Comparison of ENCODE assay signal across 8 mouse cellular contexts in the genomic region with DNA sequence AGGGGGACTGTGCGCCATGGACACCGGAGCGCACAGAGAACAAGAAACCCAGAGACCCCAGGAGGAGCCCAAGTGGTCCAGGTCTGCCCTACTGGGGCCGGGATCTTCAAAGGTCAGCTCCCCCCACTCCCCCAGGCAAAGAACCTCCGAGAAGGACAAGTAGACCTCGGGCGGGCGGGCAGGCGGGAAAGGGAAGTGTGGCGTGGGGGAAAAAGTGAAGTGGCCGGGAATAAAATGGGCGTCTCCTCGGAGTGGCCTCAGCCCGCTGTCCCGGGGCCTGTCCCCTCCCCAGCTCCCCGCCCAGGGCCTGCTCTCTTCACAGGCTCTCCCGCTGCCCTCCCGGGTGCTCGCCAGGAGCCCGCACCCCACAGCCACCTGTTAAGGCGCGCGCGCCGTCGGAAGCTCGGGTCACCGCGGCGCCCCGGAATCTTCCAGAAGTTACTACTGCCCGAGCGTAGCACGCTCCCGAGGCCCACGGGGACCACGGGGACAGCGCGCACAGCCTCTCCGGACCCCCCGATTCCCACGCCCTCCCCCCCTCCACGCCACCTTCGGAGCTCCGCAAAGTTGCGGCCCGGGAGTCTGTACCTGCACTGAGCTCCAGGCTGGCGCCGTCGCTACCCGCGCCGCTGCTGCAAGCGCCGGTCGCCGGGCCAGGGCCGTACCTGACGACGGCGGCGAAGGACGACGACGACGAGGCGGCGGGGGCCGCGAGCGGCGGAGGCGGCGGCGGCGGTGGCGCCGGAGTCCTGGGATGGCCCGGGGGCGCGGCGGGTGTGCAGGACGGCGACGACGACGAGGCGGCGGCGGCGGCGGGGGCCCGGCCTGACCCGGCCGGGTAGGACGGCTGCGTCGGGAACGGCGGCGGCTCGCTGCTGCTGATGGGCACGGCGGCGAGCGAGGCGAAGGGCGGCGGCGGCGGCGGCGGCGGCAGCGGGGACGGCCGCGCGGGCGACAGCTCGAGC. TPM values are rescaled to one million over a fixed set of nuclear protein-coding genes. Genes with fewer than 3 reads are reported as not detected.
DNase-seq lines count a peak whose midpoint lies in the region; ATAC-seq and TF ChIP-seq lines count a peak whose summit lies in the region.

No protein-coding gene starts in this region.

- H3K4me3 ChIP-seq in left cerebral cortex, adult 2 months: peak overlapping the region; percentile 61
- H3K4me3 ChIP-seq in intestine, postnatal 0 days (ENCODE audit: low read depth, low read length): peak overlapping the region; percentile 74
- peak overlapping the region; percentile 74 for H3K4me3 ChIP-seq in midbrain, embryonic 10.5 days

- H3K27me3 ChIP-seq in intestine, postnatal 0 days (replicated peaks; ENCODE audit: control insufficient read depth, insufficient read depth, low read length): peaks cover 14% of the 10 kb centered on the region; the same call in 1 of the 2 replicates
- peaks cover 36% of the 10 kb centered on the region for H3K27me3 ChIP-seq in midbrain, embryonic 10.5 days (ENCODE audit: low read depth, poor library complexity, severe bottlenecking)

- no peak for TF ChIP-seq CTCF in left cerebral cortex, adult 2 months (IDR thresholded peaks at IDR 0.05)
- TF ChIP-seq CTCF in brain, embryonic 14.5 days (IDR thresholded peaks at IDR 0.05; ENCODE audit: borderline replicate concordance, extremely low read depth, insufficient read depth, insufficient read length): no peak
- TF ChIP-seq CTCF in intestine, postnatal 0 days (IDR thresholded peaks at IDR 0.05; ENCODE audit: low read depth): no peak

- intact Hi-C loops in left cerebral cortex, adult 2 months (cut with DNase I): no loop called here
- intact Hi-C loops in left cerebral cortex, postnatal 25 days (cut with DNase I): no loop called here

- H3K9ac ChIP-seq in intestine, postnatal 0 days (ENCODE audit: low read depth, low read length): peak overlapping the region; percentile 68

- TF ChIP-seq POLR2A in brain, embryonic 14.5 days (IDR thresholded peaks at IDR 0.05; ENCODE audit: borderline replicate concordance, extremely low read depth, insufficient read depth, insufficient read length, poor library complexity, severe bottlenecking): no peak

- 2% methylated on average over 109 of the region's 121 CpGs for WGBS in intestine, postnatal 0 days
- 3% methylated on average over 112 of the region's 121 CpGs for WGBS in midbrain, embryonic 10.5 days

- H3K9me3 ChIP-seq in intestine, postnatal 0 days (ENCODE audit: control insufficient read depth): no peaks in the 10 kb centered on the region
- H3K9me3 ChIP-seq in midbrain, embryonic 10.5 days (replicated peaks): no peaks in the 10 kb centered on the region

- peak overlapping the region; percentile 28; the same call in 1 of the 2 replicates for H3K27ac ChIP-seq in left cerebral cortex, adult 2 months
- peak overlapping the region; percentile 62 for H3K27ac ChIP-seq in intestine, postnatal 0 days (ENCODE audit: low read depth, low read length)
- peak overlapping the region; percentile 88 for H3K27ac ChIP-seq in midbrain, embryonic 10.5 days (replicated peaks)

- H3K4me1 ChIP-seq in intestine, postnatal 0 days (replicated peaks; ENCODE audit: control insufficient read depth, insufficient read depth, low read length): no peaks in the 10 kb centered on the region
- peaks cover 38% of the 10 kb centered on the region for H3K4me1 ChIP-seq in midbrain, embryonic 10.5 days

- DNase-seq in left cerebral cortex, adult 2 months (ENCODE audit: extremely low spot score in 1 of 2, low spot score in 2 of 2): peak in 1 of 2 experiments; percentile 31
- no peak for DNase-seq in left cerebral cortex, postnatal 25 days (ENCODE audit: low spot score in 2 of 2)
- DNase-seq in brain, embryonic 14.5 days (ENCODE audit: low read depth): peak; percentile 45
- DNase-seq in gastrocnemius, postnatal 25 days: peak; percentile 10
- DNase-seq in midbrain, embryonic 10.5 days (ENCODE audit: low spot score): peak; percentile 59
- peak; percentile 55 for DNase-seq in thymus, postnatal 4 days
- no peak for DNase-seq in right cerebral cortex, postnatal 4 days

- ATAC-seq in intestine, postnatal 0 days: peak; percentile 67

- peak overlapping the region; percentile 92 for H3K4me2 ChIP-seq in intestine, postnatal 0 days (replicated peaks; ENCODE audit: low read depth)

- H3K36me3 ChIP-seq in intestine, postnatal 0 days (ENCODE audit: control insufficient read depth, insufficient read depth): no peaks in the 10 kb centered on the region
- no peaks in the 10 kb centered on the region for H3K36me3 ChIP-seq in midbrain, embryonic 10.5 days

RNA-seq across cellular contexts. Expression of gene Bend4, which starts 1.4 kb away (rescaled TPM):
- total RNA-seq in left cerebral cortex, adult 2 months (2021): 1 to 10 TPM; 7.9 TPM
- total RNA-seq in left cerebral cortex, postnatal 25 days (2021): 1 to 10 TPM; 8.2 to 8.3 TPM
- 4.6 and 9.5 TPM in 2 replicates for polyA plus RNA-seq in brain, embryonic 14.5 days (2012; rRNA removed)
- total RNA-seq in gastrocnemius, postnatal 25 days (2021): under 1 TPM; 0.28 to 0.32 TPM
- 4.9 and 5.3 TPM in 2 replicates for polyA plus RNA-seq in intestine, postnatal 0 days (2015; fragmentation: Nextera tagmentation; extraction: Ambion mirVana)
- 12.1 and 13.0 TPM in 2 replicates for polyA plus RNA-seq in midbrain, embryonic 10.5 days (2016; fragmentation: Nextera tagmentation; extraction: Ambion mirVana)

Comparison
In these comparisons a context has a peak if more than half of its experiments do, and no peak if none do; other contexts are left out.
1. DNase-seq: peak in brain, embryonic 14.5 days (single experiment), gastrocnemius, postnatal 25 days (single experiment), midbrain, embryonic 10.5 days (single experiment) and thymus, postnatal 4 days (single experiment); none in left cerebral cortex, postnatal 25 days (0 of 2) and right cerebral cortex, postnatal 4 days (single experiment).
2. H3K27ac ChIP-seq: peak in every context shown above with its lines; median percentile 88 in midbrain, embryonic 10.5 days; 62 in intestine, postnatal 0 days; 28 in left cerebral cortex, adult 2 months.
3. RNA of gene Bend4, which starts 1.4 kb away (total RNA-seq): 8.2 to 8.3 TPM in left cerebral cortex, postnatal 25 days and 7.9 TPM in left cerebral cortex, adult 2 months; 0.28 to 0.32 TPM in gastrocnemius, postnatal 25 days; every median in the first group is over 4 times any median in the second.
4. Peak in every context shown above with its lines, with median percentiles within 50 percentile points of each other: H3K4me3 ChIP-seq.